Mouse (Mus musculus) liver, embryonic 14.5 days (tissue): ENCODE data around the gene Manba. TPM values are rescaled to one million over a fixed set of nuclear protein-coding genes. Genes with fewer than 3 reads are reported as not detected.

Source experiments
- ATAC-seq: fragments of 200-750 bp; cut with Nextera tagmentation; 2 replicates; pipeline ENCODE4 v1.8.0; 2017; ENCODE audit warnings: moderate number of reproducible peaks, mild to moderate bottlenecking, moderate library complexity; ENCODE audit not compliant: insufficient read depth
- DNase-seq, 3 experiments: peaks; one replicate each; pipeline ENCODE4 v3.0.0-alpha.2; 2012 to 2013; ENCODE audit warnings: low read depth in 3 of 3, low spot score in 3 of 3
- H3K27ac ChIP-seq: fragments of 300-500 bp; sonication (generic); 2 replicates; pipeline ENCODE4 v1.5.1; 2014; ENCODE audit warnings: moderate library complexity, mild to moderate bottlenecking, control low read depth, inconsistent platforms
- H3K27me3 ChIP-seq: fragments of 300-500 bp; sonication (generic); 2 replicates; pipeline ENCODE4 v1.6.1; 2014; ENCODE audit warnings: mild to moderate bottlenecking, low read length, moderate library complexity; ENCODE audit not compliant: control insufficient read depth, insufficient read depth
- H3K36me3 ChIP-seq: fragments of 300-500 bp; sonication (generic); replicated peaks from 2 replicates; pipeline ENCODE4 v1.6.1; 2014; ENCODE audit warnings: low read depth; ENCODE audit not compliant: control insufficient read depth, insufficient read depth
- H3K4me1 ChIP-seq, 2 experiments: fragments of 200-500 bp in 1 of 2; fragments of 300-500 bp in 1 of 2; sonication (generic) in 1 of 2; replicated peaks; 2 replicates each; pipeline ENCODE4 v1.6.1; 2012 to 2014; ENCODE audit warnings: antibody characterized with exemption in 1 of 2, inconsistent platforms in 1 of 2, low read length in 1 of 2; ENCODE audit not compliant: control insufficient read depth in 2 of 2, insufficient read depth in 2 of 2
- H3K4me2 ChIP-seq: fragments of 300-500 bp; sonication (generic); 2 replicates; pipeline ENCODE4 v1.6.1; 2014; ENCODE audit warnings: low read depth, mild to moderate bottlenecking, control low read depth, moderate library complexity
- H3K4me3 ChIP-seq, 2 experiments: fragments of 200-500 bp in 1 of 2; fragments of 300-500 bp in 1 of 2; sonication (generic) in 1 of 2; 2 replicates each; pipeline ENCODE4 v1.5.1; 2012 to 2014; ENCODE audit warnings: low read depth in 2 of 2, low read length in 2 of 2, mild to moderate bottlenecking in 2 of 2, control low read depth in 1 of 2, inconsistent platforms in 1 of 2, moderate library complexity in 1 of 2; ENCODE audit not compliant: insufficient read depth in 1 of 2
- H3K9ac ChIP-seq: fragments of 300-500 bp; sonication (generic); replicated peaks from 2 replicates; pipeline ENCODE4 v1.6.1; 2014; ENCODE audit warnings: mild to moderate bottlenecking, control low read depth, moderate library complexity
- H3K9me3 ChIP-seq: fragments of 300-500 bp; sonication (generic); 2 replicates; pipeline ENCODE4 v1.6.1; 2016; ENCODE audit warnings: low read length, mixed read lengths; ENCODE audit not compliant: control insufficient read depth
- CTCF ChIP-seq: IDR thresholded peaks from 2 replicates; pipeline ENCODE4 v1.5.1; 2016; ENCODE audit warnings: antibody characterized with exemption, low read depth, control low read depth
- EP300 ChIP-seq: IDR thresholded peaks from 2 replicates; pipeline ENCODE4 v1.6.1; 2016; ENCODE audit warnings: antibody characterized with exemption, low read depth
- WGBS: fragments of 180-500 bp; shearing (Covaris S2); extraction: QIAGEN DNeasy Blood & Tissue Kit; methylation state at CpG from one replicate; pipeline ENCODE4 v1.1.7; 2014; ENCODE audit not compliant: insufficient replicate concordance; 5-methylcytosine and 5-hydroxymethylcytosine counted together
- polyA plus RNA-seq, 2 experiments: library from polyadenylated mRNA; depleted of rRNA in 1 of 2; stranded (reverse) in 1 of 2; unstranded in 1 of 2; fragments of >200 nt; fragmentation: Nextera tagmentation in 1 of 2; extraction: Ambion mirVana in 1 of 2; gene quantifications; 2 replicates each; pipeline versions ENCODE4 v1.2.1 to v1.2.3; 2012 to 2014

The Manba gene
- polyA plus RNA-seq, 2 experiments: 2.2 to 4.9 TPM

DNA sequence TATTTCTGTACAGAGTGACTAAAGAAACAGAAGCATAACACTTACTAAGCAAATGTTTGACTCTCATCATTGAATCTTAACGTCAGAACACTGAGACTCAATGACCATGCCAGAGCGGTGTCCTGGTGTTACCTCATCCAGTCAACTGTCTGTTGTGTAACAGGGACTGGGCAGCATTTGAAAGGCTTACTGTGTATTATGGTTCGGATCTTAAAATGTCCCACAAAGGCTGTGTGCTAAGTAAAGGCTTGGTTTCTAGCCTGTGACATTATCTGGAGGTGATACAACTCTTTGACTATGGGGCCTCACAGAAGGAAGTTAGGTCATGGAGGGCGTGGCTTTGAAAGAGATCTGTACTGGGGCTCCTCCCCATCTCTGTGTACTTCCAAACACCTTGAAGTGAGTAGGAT, 101.1 kb downstream of the Manba start:
- H3K4me1 ChIP-seq: peaks cover 13 to 18% of the 10 kb centered on the region in 2 experiments; a peak in 3 of 4 replicates
- WGBS: 68% methylated on average over 4 of the region's 4 CpGs
- TF ChIP-seq CTCF (no peak), EP300 (no peak)
- H3K36me3 ChIP-seq: no peaks in the 10 kb centered on the region; the same call in none of the 2 replicates
- no peaks in the 10 kb centered on the region for H3K27me3 ChIP-seq
- H3K4me3 ChIP-seq: no peak overlapping the region
- no peak overlapping the region for H3K9ac ChIP-seq
- peak in 1 of 3 experiments; percentile 51 for DNase-seq
- no peaks in the 10 kb centered on the region for H3K9me3 ChIP-seq
- ATAC-seq: peak; percentile 56; the same call in 1 of the 2 replicates
- peak overlapping the region; percentile 22; the same call in 1 of the 2 replicates for H3K4me2 ChIP-seq
- no peak overlapping the region for H3K27ac ChIP-seq

DNA sequence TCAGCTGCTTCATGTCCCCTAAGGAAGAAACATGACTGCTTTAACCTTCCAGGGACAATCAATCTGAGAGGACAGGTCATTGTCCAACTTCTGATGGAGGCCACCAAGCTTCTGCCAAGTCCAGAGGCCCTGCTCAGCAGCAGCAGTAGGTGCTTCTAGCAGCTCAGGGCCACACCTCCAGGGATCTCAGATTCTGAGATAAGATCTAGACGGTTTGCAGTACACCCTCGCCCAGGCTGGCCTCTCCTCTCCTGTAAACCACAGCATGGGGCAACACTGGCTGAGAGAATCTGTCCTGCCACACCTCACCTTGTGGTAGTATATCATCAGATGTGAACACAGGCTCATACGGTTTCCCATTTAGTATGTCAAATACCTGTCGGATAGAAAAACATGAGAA, 105.1 kb downstream of the Manba start:
- H3K36me3 ChIP-seq: no peaks in the 10 kb centered on the region; the same call in none of the 2 replicates
- H3K27me3 ChIP-seq: no peaks in the 10 kb centered on the region
- H3K4me2 ChIP-seq: no peak overlapping the region
- TF ChIP-seq CTCF (no peak), EP300 (no peak)
- no peak for ATAC-seq
- no peak overlapping the region for H3K27ac ChIP-seq
- peaks cover 13% of the 10 kb centered on the region in 2 experiments; a peak in 3 of 4 replicates for H3K4me1 ChIP-seq
- H3K9me3 ChIP-seq: no peaks in the 10 kb centered on the region
- no peak for DNase-seq
- no peak overlapping the region for H3K9ac ChIP-seq
- no peak overlapping the region for H3K4me3 ChIP-seq
- 35% methylated on average over 4 of the region's 4 CpGs for WGBS

DNA sequence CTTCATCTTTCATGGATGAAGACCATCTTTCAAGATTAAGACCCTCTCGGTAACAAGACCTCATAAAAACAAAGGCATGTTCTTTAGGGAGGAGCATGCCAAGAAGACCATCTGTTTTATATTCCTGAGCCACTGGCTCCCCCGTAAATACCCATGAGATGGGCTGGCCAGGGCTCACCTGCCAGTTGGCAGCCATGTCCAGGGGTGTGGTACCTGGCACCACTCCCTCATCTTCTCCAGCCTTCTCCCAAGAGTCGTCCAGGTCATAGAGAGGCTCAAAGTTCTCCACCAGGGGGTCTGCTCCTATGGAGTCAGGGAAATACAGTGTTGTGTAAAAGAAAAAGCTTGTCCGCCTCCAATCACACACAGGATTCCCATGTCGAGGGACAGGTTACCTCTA, 106.0 kb downstream of the Manba start:
- H3K27ac ChIP-seq: no peak overlapping the region
- DNase-seq (no peak), ATAC-seq (no peak)
- H3K36me3 ChIP-seq: no peaks in the 10 kb centered on the region; the same call in none of the 2 replicates
- H3K4me1 ChIP-seq: peaks cover 7 to 8% of the 10 kb centered on the region in 2 experiments; a peak in 3 of 4 replicates
- no peak overlapping the region for H3K4me3 ChIP-seq
- no peaks in the 10 kb centered on the region for H3K27me3 ChIP-seq
- H3K4me2 ChIP-seq: no peak overlapping the region
- TF ChIP-seq EP300: no peak
- no peak for TF ChIP-seq CTCF
- no peak overlapping the region for H3K9ac ChIP-seq
- H3K9me3 ChIP-seq: no peaks in the 10 kb centered on the region
- 72% methylated on average over 5 of the region's 5 CpGs for WGBS

DNA sequence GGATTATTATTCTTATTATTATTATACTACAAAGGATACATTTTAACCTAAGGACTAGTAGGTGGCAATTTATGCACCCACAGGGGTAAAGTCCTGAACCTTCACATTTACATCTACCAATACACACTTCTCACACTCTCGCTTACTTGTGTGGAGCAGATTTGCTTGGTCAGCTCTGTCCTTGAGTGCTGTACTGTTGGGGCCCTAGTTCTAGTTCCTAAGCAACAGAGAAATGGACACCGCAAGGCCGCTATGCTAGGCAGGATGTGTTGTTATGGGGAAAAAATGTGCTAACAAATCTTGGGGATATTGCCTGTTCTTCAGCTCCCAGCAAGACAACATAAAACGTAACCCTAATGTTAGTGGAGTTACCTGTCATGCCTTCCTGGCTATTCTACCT, 106.6 kb downstream of the Manba start:
- Histone ChIP-seq H3K4me2 (no peak overlapping the region), H3K27me3 (no peaks in the 10 kb centered on the region), H3K4me1 (peaks cover 1% of the 10 kb centered on the region in 2 experiments; a peak in 3 of 4 replicates), H3K4me3 (no peak overlapping the region), H3K9me3 (no peaks in the 10 kb centered on the region), H3K9ac (no peak overlapping the region), H3K27ac (no peak overlapping the region), H3K36me3 (no peaks in the 10 kb centered on the region; the same call in none of the 2 replicates)
- no peak for DNase-seq
- TF ChIP-seq EP300 (no peak), CTCF (no peak)
- ATAC-seq: no peak
- 87% methylated on average over 4 of the region's 4 CpGs for WGBS

DNA sequence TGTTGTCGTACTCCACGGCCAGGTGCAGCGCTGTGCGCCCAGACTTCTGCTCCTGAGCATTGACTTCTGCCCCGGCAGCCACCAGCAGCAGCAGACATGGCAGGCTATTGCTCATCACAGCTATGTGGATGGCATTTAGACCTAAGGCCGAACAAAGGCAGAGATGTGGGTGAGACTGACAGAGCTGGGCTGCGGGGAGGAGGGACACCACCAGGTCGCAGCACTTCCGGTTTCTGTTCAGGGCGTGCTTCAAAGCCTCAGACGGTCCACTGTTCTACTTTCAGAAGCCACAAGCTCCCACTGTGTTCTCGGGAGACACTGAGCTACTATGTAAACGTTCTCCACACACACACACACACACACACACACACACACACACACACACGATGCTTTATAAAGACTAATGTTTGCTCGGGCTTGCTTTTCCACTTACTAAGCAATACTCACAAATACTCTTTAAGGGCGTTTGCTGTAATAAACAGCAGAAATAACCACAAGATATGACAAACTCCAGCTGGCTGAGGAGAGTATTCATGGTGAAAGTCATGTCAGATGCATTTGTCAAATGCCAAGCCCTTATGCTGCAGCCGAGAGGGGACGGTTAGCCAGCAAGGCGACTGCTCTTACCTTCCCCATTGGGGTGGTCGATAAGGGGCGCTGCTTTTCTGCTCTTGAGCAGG, 109.0 kb downstream of the Manba start:
- Histone ChIP-seq H3K36me3 (no peaks in the 10 kb centered on the region; the same call in none of the 2 replicates), H3K4me1 (peaks cover 0 to 3% of the 10 kb centered on the region in 2 experiments; a peak in 1 of 4 replicates), H3K27me3 (no peaks in the 10 kb centered on the region), H3K4me2 (no peak overlapping the region), H3K27ac (no peak overlapping the region), H3K9ac (no peak overlapping the region), H3K4me3 (no peak overlapping the region), H3K9me3 (no peaks in the 10 kb centered on the region)
- TF ChIP-seq CTCF (0 out of 2 replicates have a peak, but pooled peaks have one; percentile 11), EP300 (no peak)
- ATAC-seq (no peak), DNase-seq (no peak)
- 67% methylated on average over 21 of the region's 21 CpGs for WGBS
